Mouse (Mus musculus) lung, postnatal 0 days (tissue): Measurements from ENCODE around the gene Slc7a5.

Experiments
- CTCF ChIP-seq: IDR thresholded peaks from 2 replicates; pipeline ENCODE4 v1.5.1; 2016; ENCODE audit warnings: antibody characterized with exemption, mild to moderate bottlenecking
- EP300 ChIP-seq: IDR thresholded peaks from 2 replicates; pipeline ENCODE4 v1.6.1; 2016; ENCODE audit warnings: antibody characterized with exemption, mild to moderate bottlenecking, control low read depth

GRCm38 (mm10) chr8:121931571-121931970 is 24.1 kb upstream of the Slc7a5 start:
- no peak for TF ChIP-seq CTCF
- no peak for TF ChIP-seq EP300
